Mouse (Mus musculus) layer of hippocampus, adult 2 months (tissue): ENCODE measurements around the gene Aif1. TPM values are rescaled to one million over a fixed set of nuclear protein-coding genes. Genes with fewer than 3 reads are reported as not detected.

Experiments
- DNase-seq, 2 experiments: peaks; one replicate each; pipeline ENCODE4 v3.0.0; 2022; ENCODE audit warnings: low spot score in 2 of 2
- H3K27ac ChIP-seq: fragments of 200-600 bp; 2 replicates; pipeline ENCODE4 v1.8.1; 2022
- H3K4me3 ChIP-seq: fragments of 200-600 bp; 2 replicates; pipeline ENCODE4 v1.8.1; 2022; ENCODE audit warnings: mild to moderate bottlenecking
- CTCF ChIP-seq: fragments of 200-600 bp; conservative IDR thresholded peaks from 2 replicates; pipeline ENCODE4 v1.8.1; 2022; ENCODE audit warnings: antibody characterized with exemption, mild to moderate bottlenecking, moderate library complexity
- total RNA-seq, 2 experiments: library from RNA; stranded (reverse); gene quantifications; 2 replicates each; pipeline ENCODE4 v1.2.3; 2021

Gene Aif1
- total RNA-seq, 2 experiments from 2014 or later, result 11.1 to 11.8 TPM

DNA sequence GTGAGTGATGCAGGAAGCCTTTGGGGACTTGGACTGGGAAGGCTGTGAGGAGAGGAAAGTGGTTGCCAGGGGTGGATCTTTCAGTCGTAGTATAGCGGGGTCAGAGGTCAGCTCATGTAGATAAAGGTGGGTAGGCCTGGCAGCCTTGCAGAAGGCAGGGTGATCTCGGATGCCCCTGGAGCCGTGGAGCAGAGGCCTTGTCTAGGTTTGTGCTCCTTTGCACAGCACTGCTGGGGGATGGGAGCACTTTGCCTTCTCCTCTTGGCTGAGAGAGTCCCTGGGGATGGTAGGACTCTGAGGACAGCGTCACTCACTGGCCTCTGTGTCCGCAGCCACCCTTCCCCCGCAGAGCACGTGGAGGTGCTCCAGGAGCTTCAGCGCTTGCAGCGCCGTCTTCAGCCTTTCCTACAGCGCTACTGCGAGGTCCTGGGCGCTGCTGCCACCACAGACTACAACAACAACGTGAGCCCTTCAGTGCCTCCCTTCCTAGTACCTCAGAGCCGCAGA, 35.3 kb downstream of the Aif1 start:
- Histone ChIP-seq H3K4me3 (no peak overlapping the region), H3K27ac (no peak overlapping the region)
- no peak for TF ChIP-seq CTCF
- DNase-seq, result no peak

DNA sequence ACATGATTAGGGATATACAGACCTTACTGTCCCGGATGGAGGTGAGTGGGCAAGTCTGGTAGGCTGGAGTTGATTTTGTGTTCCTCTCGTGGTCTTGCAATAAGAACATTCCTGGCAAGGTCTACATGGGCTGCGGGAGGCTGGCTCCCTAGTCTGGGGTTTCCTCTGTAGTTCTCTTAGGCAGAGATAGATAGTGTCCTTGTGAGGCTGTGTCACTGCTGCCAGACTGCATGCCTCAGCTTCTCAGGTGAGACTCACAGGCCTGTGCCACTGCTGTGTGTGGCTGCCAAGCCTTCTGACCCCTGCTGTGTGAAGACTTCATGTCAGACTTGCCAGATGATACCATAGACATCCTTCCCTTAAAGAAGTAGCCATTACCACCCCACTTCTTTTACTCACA, 36.6 kb downstream of the Aif1 start:
- no peak for TF ChIP-seq CTCF
- Histone ChIP-seq H3K27ac (no peak overlapping the region), H3K4me3 (no peak overlapping the region)
- DNase-seq, result no peak

DNA sequence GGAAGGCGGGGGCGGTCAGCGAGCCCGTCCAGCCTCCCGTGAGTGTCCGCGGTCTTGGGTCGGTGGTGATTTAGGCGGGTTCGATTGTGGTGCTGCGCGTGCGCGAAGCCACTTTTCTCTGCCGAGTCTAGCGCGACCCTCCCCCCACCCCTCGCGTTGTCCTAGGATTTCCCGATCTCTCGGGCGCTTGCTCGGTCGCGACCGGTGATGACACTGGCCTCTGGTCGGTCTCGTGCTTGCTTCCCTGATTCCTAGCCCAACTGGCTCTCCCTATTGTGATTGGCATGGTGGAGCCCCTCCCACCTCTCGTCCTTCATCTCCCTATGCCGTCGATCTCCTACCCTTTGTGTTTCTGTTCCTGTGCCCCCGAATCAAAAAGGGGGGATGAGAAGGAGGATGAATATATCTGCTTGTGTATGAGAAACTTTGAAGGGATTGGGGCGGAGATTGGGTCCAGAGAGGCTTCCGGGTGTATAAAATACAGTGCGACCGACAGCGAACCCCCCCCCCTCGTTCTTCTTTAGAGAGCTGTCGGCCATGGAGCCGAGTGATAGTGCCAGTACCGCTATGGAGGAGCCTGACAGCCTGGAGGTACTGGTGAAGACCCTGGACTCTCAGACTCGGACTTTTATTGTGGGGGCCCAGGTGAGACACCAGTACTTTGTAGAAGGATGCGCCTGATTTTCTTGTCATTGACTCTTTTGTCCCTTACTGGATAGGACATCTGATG, 40.1 kb downstream of the Aif1 start:
- no peak for TF ChIP-seq CTCF

DNA sequence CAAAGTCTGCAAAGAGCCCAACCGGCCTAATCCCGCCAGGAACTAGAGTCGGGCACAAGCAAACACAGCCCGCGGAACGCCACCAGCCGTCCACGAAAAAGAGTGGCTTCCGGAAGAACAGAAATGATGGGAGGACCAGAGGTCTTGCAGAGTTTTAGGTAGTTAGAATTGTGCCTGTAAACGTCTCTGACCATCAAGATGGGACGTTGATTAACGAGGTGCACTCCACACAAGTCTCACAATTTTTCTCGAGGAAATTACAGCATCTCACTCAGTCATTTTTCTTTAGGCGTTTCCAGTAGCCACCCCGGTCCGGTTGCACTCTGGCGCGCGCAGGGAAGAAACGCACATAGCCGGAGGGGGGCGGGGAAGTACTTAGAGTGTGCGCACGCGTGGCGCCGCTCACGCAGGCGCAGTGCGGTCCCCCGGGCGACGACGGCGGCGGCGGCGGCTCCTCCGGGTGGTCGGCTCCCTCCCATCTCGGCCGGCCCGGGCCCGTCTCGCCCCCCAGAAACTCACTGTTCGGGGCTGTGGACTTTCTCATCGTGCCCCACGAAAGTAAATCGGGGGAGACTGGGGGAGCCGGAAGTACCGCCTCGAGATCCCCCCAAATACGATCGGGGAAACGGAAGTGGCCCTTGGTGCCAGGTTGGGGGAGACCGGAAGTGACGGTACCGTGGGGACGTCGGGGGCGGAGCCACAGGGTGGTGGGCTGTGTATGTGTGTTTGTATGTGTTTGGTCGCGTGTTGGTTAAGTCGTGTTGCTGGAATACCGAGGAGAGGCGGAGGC, 40.9 kb downstream of the Aif1 start, which contains the start of gene Bag6:
TSS of gene Bag6 (plus strand) at position 378 of the 790 bp plus-strand sequence.
- TF ChIP-seq CTCF, result peak; percentile 2; the same call in 1 of the 2 replicates
- peak within 1 kb of the TSS; percentile 100 for H3K27ac ChIP-seq
- peak within 1 kb of the TSS; percentile 97 for H3K4me3 ChIP-seq
- peak; percentile 94 to 95 for DNase-seq

More for the DNA sequence above, 40.1 kb downstream of the Aif1 start:
- Histone ChIP-seq H3K4me3 (peak overlapping the region; percentile 97), H3K27ac (peak overlapping the region; percentile 100)
- peak in 1 of 2 experiments; percentile 45 for DNase-seq

GRCm38 (mm10) chr17:35133517-35133916, 42.4 kb downstream of the Aif1 start:
- TF ChIP-seq CTCF, result no peak
- H3K27ac ChIP-seq, result no peak overlapping the region
- no peak for DNase-seq
- H3K4me3 ChIP-seq, result no peak overlapping the region

- DNase-seq, result no peak
- no peak overlapping the region for H3K4me3 ChIP-seq
- no peak for TF ChIP-seq CTCF
- no peak overlapping the region for H3K27ac ChIP-seq
These were observed 43.7 kb downstream of the Aif1 start for GRCm38 (mm10) chr17:35132174-35132560.

- no peak within 1 kb of the TSS for H3K27ac ChIP-seq
- no peak within 1 kb of the TSS for H3K4me3 ChIP-seq
- DNase-seq, result no peak
- TF ChIP-seq CTCF, result no peak
These were observed 44.2 kb downstream of the Aif1 start, which contains the start of gene Apom for GRCm38 (mm10) chr17:35131500-35132173. Gene Apom (minus strand): TSS chr17:35132050.

DNA sequence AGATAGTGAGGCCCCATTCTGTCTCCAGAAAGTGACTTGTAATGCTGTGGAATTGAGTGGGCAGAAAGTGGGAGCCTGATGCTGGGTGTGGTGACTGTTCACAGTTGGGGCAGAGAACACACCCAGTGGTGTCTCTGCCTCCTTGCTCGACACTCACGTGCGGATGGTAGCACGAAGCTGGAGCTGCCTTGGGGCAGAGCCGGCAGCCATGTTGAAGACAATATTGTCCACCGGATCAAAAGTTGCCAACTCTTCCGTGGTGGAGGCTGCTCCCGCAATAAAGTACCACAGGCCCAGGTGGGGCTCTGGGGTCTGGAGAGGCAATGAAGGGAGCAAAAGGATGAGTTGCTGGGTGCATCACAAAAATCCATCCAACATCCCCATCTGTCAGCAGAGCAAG, 44.8 kb downstream of the Aif1 start:
- no peak overlapping the region for H3K4me3 ChIP-seq
- H3K27ac ChIP-seq, result no peak overlapping the region
- no peak for DNase-seq
- no peak for TF ChIP-seq CTCF

GRCm38 (mm10) chr17:35128996-35129395, 46.9 kb downstream of the Aif1 start:
- H3K27ac ChIP-seq, result no peak overlapping the region
- TF ChIP-seq CTCF, result no peak
- H3K4me3 ChIP-seq, result no peak overlapping the region
- DNase-seq, result no peak

DNA sequence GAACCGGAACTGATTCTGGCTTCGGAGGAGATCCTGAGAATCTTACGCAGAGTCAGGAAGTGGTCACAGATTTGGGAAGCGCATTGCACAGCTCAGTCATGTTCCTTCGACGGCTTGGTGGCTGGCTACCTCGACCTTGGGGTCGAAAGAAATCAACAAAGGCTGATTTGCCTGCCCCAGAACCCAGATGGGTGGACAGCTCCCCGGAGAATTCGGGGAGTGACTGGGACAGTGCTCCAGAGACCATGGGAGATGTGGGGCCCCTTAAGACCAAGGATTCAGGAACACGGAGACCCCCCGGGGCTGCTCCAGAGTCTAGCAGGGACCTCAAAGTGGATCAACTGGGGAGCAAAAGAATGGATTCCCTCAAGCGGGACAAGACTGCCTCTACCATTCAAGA, 48.9 kb downstream of the Aif1 start:
- no peak for TF ChIP-seq CTCF
- peak overlapping the region; percentile 92; the same call in 1 of the 2 replicates for H3K27ac ChIP-seq
- no peak for DNase-seq
- H3K4me3 ChIP-seq, result peak overlapping the region; percentile 74

GRCm38 (mm10) chr17:35126206-35126611, 49.7 kb downstream of the Aif1 start, which contains the start of gene D17H6S53E:
Gene D17H6S53E (plus strand): TSS chr17:35126373.
- peak within 1 kb of the TSS; percentile 92 for H3K27ac ChIP-seq
- no peak for TF ChIP-seq CTCF
- DNase-seq, result peak; percentile 69 to 74
- peak within 1 kb of the TSS; percentile 74 for H3K4me3 ChIP-seq

DNA sequence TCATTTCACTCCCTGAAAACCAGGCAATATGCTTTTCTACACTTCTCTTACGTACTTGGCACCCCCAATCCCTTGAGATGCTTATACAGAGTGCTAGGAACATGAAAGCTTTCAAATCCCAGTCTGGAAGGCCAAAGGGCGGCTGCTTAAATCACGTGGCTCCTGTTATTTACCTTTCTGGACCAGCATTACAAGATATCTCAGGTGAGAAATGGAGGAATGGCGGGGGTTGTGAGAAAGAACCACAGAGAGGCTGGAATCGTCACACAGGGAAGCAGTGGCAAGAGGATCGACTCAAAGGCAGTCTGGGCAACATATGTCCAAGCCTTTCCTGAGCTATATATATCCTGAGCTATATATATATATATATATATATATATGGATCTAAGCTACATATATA, 50.3 kb downstream of the Aif1 start:
- no peak for TF ChIP-seq CTCF
- H3K27ac ChIP-seq, result peak overlapping the region; percentile 92
- DNase-seq, result no peak

More for the DNA sequence above, 50.3 kb downstream of the Aif1 start:
- H3K4me3 ChIP-seq, result peak overlapping the region; percentile 74
